Mouse (Mus musculus) CH12.LX (cell line): ENCODE results near the gene Cnpy1.

ENCODE experiments used
- BHLHE40 ChIP-seq: IDR thresholded peaks from 2 replicates; pipeline ENCODE4 v1.6.1; 2011; ENCODE audit warnings: mild to moderate bottlenecking, low read depth, low read length, improper control_type of control experiment
- ELF1 ChIP-seq: IDR thresholded peaks from 2 replicates; pipeline ENCODE4 v1.6.1; 2014; ENCODE audit warnings: low read depth, mild to moderate bottlenecking, inconsistent platforms, low read length, improper control_type of control experiment
- GABPA ChIP-seq: IDR thresholded peaks from 2 replicates; pipeline ENCODE4 v1.6.1; 2012; ENCODE audit warnings: low read depth, low read length, improper control_type of control experiment, inconsistent platforms; ENCODE audit not compliant: insufficient replicate concordance
- JUND ChIP-seq: conservative IDR thresholded peaks from 2 replicates; pipeline ENCODE4 v1.6.1; 2011; ENCODE audit warnings: low read depth, low read length, improper control_type of control experiment
- KAT2A ChIP-seq: IDR thresholded peaks from 2 replicates; pipeline ENCODE4 v1.6.1; 2012; ENCODE audit warnings: low read length, improper control_type of control experiment, inconsistent platforms; ENCODE audit not compliant: insufficient replicate concordance
- MAX ChIP-seq: IDR thresholded peaks from 2 replicates; pipeline ENCODE4 v1.6.1; 2011; ENCODE audit warnings: low read length, improper control_type of control experiment
- MAZ ChIP-seq: IDR thresholded peaks from 2 replicates; pipeline ENCODE4 v1.6.1; 2012; ENCODE audit warnings: low read depth, mild to moderate bottlenecking, inconsistent platforms, low read length, improper control_type of control experiment, moderate library complexity
- NRF1 ChIP-seq: IDR thresholded peaks from 2 replicates; pipeline ENCODE4 v1.6.1; 2014; ENCODE audit warnings: low read depth, mild to moderate bottlenecking, inconsistent platforms, low read length, improper control_type of control experiment, moderate library complexity
- POLR2A ChIP-seq: IDR thresholded peaks from 2 replicates; pipeline ENCODE4 v1.6.1; 2011; ENCODE audit warnings: low read depth, mild to moderate bottlenecking, improper control_type of control experiment, low read length
- SIN3A ChIP-seq: IDR thresholded peaks from 2 replicates; pipeline ENCODE4 v1.6.1; 2012; ENCODE audit warnings: low read length, improper control_type of control experiment, inconsistent platforms

GRCm38 (mm10) chr5:28252999-28253398 lies 7.4 kb upstream of the Cnpy1 start:
- TF ChIP-seq POLR2A (no peak), MAX (no peak), ELF1 (no peak), BHLHE40 (no peak), NRF1 (no peak), JUND (no peak), KAT2A (no peak), MAZ (no peak), SIN3A (no peak), GABPA (no peak)
